Mouse (Mus musculus): ENCODE results near the gene Fam19a2.
A peak's percentile ranks its signal among the peaks of the same experiment; 100 is the strongest.

The Fam19a2 gene

DNA sequence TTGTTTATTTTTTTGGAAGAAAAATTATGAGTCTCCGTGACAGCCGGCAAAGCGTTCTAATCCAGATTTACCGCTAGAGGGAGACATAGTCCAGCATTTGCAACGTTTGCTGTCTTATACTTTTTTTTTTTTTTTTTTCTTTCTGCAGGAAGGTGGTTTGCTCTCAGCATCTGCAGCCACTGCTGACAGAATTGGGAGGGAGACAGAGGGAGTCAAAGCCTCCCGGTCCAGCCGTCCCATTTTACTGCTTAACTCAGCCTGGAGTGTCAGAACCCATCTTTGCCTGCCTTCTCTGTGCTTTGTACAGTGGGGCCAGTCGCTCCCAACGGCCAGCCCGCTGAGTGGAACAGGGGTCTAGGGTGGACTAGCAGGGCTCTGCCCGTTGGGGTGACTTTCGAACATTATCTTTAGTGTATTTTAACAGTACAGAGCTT lies at the start of gene Fam19a2:
Fam19a2 (plus strand) TSS at position 121 of the 434 bp plus-strand sequence.
- peak; percentile 52 for DNase-seq (ENCODE audit: low read depth, low spot score)

DNA sequence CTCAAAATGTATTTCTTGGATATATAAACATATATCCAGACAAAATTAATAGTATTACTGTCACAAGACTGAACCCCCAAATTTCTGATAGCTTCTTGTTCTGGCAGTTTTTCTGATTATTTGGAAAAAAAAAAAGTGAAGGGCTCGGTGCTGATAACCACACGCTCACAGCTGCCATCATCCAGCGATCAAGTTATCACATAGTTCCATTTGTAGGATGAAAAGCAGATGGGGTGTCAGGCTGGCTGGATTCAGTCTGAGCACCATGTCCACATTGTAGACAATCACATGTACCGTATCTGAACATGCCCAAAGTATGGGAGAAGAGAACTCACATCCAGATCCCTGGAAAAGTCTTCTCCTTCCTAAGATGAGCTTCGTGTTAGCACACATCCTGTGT lies 41.0 kb upstream of the Fam19a2 start:
- DNase-seq (ENCODE audit: low read depth, low spot score), result no peak

GRCm38 (mm10) chr10:123229420-123229819 lies 34.4 kb upstream of the Fam19a2 start:
- no peak for DNase-seq (ENCODE audit: low read depth, low spot score)

DNA sequence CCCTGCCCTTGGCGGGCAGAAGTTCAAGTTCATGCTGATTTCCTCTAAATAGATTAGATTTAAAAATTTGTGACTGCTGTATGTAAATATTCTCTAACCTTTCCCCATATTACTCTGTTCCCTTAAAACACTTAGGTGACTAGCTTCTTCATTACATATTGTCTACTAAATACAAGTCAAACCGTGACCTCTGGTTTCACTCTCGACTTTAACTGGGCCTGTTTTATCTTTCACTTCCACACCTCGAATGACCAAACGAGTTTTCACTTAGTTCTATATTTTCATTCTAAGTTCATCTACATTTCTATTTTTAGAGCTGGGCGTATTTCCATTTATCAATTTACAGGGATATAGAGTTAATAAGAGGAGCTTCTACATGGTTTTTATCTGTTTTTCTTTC lies 15.7 kb upstream of the Fam19a2 start:
- no peak for DNase-seq (ENCODE audit: low read depth, low spot score)

GRCm38 (mm10) chr10:123251904-123252303 lies 11.9 kb upstream of the Fam19a2 start:
- DNase-seq (ENCODE audit: low read depth, low spot score), result no peak

GRCm38 (mm10) chr10:123254299-123254698 lies 9.5 kb upstream of the Fam19a2 start:
- DNase-seq (ENCODE audit: low read depth, low spot score), result no peak

DNA sequence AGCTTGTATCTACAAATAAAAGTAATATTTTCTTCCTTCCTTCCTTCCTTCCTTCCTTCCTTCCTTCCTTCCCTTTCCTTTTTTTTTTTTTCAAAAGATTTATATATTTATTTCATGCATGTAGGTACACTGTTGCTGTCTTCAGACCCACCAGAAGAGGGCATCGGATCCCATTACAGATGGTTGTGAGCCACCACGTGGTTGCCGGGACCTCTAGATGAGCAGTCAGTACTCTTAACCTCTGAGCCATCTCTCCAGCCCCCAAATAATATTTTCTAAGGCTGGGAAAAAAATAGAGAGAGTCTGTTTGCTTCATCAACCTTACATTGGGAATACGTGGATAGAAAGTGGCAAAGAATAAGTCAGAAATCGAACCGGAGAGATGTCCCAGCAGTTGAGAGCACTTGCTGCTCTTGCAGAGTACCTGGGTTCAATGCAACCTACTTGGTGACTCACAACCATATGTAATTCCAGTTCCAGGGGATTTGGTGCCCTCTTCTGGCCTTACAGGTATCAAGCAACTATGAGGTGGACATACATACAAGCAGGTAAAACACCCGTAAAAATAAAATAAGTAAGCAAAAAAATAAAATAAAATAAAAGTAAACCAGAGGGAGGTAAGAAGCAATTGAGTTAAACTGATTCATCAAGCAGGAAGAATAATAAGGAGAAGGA lies 8.0 kb upstream of the Fam19a2 start:
- no peak for DNase-seq (ENCODE audit: low read depth, low spot score)

- DNase-seq (ENCODE audit: low read depth, low spot score), result no peak
These were observed 830 bp downstream of the Fam19a2 start for GRCm38 (mm10) chr10:123264461-123265191.

DNA sequence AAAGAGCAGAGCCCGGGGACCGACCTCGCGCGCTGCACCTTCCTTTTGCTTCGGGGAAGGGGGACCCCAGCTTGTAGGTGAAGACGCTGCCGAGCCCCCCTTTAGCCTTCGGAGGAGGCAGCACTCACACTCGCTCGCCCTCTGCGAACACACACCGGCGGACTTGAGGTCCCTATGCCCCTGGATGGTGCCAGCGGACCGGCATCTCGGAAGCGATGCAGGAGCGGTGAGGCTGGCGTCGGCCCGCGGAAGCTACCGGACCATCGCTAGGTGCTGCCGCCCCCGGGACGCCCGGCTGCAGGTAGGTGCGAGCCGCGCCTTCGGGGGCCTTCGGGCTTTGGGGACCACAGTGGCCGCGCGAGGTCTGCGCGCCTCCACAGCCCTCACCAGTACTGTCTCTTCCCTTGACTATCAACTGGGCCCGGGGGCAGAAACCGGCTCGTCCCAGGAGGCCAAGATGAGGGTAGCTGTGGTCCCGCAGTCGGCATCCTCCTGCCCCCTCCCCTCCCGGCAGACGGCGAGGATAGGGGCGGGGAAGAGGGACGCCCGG lies 1.5 kb downstream of the Fam19a2 start:
- DNase-seq (ENCODE audit: low read depth, low spot score), result no peak

DNA sequence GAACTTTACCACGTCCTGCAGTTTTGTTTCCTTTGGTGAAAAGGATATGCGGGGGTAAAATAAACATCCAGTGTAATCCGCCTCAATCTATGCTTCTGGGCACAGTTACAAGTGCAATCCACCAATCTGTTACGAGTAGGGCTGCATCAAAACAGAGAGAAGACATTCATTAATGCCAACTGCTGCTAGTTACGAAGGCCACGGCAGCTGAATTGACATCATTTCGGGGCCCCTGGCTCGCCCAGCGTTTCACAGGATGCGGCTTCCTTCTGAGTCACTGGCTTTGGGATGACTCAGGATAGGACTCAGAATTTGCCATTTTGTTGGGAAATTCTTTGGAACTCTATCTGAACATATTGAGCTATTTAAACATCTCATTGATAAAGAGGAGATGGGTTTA lies 4.8 kb downstream of the Fam19a2 start:
- DNase-seq (ENCODE audit: low read depth, low spot score), result no peak

DNA sequence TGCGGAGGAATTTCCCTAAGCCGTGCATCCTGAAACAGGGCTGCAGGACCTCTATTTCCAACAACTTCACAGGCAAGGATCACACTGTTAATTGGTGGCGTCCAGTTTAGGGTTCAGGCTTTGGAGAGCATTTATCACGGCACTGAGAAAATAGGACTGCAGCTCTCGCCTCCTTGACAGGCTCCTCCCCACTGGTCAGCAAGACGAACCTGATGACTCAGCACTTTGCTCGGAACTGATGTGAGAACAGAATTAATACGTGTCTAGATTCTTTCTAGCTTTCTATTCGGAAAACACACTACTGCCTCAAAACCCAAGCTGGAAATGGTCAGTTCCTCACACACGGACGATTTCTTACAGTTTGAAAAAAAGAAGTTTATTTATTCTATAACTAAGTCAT lies 10.8 kb downstream of the Fam19a2 start:
- no peak for DNase-seq (ENCODE audit: low read depth, low spot score)

- DNase-seq (ENCODE audit: low read depth, low spot score), result no peak
These were observed 43.5 kb downstream of the Fam19a2 start for GRCm38 (mm10) chr10:123307300-123307699.

DNA sequence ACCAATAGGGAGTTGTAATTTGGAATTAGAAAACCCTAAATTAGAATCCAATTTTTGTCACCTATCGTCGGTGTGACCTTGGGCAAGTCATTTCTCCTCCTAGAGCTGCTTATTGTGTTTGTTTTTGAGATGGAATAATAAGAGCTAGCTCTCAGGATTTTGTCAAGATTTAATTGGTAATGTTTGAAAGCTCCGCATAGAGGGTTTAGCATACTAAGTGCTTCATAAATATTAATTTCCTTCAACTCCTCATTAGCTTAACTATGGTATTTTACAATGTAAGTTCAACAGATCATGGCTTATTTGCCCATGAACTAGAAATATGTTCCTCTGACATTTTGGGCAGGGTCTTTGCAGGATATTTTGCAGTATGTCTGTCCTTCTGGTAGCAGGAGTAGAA lies 62.5 kb downstream of the Fam19a2 start:
- no peak for DNase-seq (ENCODE audit: low read depth, low spot score)

DNA sequence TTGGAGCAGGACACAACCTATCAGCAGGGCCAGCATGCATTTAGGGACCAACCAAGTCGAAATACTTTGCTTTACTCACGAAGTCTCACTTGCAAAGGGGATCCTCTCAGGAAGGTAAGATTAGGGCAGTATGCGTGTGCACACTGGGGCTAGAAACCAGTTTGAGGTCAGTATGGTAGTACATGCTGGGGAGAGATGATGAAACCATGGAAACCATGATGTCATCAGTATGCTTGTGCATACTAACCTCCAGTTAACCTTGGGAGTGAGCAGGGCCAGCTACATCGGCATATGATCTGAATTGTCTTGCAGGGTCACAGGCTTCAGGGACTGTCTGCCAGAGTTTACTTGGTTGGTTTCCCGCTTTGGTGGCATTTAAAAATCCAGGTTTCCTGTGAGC lies 77.5 kb downstream of the Fam19a2 start:
- no peak for DNase-seq (ENCODE audit: low read depth, low spot score)

DNA sequence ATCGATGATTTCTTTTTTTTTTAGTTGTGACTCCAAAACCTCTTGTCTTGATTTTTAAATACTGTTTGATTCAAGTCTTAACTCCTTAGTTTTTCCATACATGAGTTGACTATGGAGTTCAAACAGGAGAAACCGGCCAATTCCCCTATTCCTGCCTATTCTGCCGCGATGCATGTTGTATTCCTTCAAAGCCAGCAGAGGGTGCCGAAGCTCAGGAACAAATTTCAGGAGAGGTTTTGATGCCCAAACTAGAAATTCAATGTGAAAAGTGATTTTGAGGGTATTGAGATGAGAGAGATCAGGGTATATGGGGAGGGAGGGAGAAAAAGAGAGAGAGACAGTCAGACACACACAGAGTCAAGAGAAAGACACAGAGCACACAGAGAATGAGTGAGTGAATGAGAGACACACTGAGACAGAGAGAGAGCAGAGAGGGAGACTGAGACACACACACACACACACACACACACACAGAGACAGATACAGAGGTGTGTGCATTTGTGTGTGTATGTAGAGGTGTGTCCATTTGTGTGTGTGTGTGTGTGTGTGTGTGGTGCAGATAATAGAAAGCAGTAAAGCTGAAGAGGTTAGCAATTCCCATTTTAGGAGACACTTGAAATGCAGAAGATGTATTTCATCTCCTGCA lies 78.9 kb downstream of the Fam19a2 start:
- no peak for DNase-seq (ENCODE audit: low read depth, low spot score)

- DNase-seq (ENCODE audit: low read depth, low spot score), result no peak
These were observed 82.5 kb downstream of the Fam19a2 start for GRCm38 (mm10) chr10:123346301-123346700.

DNA sequence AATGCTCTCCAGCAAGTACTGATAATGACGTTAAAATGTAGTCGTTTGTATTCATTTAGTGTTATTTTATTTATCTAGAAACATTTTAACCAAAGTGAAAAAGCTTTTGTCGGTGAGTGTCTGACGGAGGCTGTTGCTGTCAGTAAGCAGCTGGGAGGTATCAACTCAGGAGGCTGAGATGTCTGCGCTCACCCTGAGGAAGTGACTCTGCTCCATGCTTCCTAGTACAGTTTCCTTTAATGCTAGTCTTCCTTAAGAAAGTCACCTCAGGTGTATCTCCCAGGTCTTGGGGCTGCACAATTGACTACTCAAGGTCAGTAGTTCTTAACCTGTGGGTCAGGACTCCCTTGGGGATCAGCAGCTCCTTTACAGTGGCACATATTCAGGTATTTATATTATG lies 89.9 kb downstream of the Fam19a2 start:
- no peak for DNase-seq (ENCODE audit: low read depth, low spot score)

GRCm38 (mm10) chr10:123357010-123357409 lies 93.2 kb downstream of the Fam19a2 start:
- no peak for DNase-seq (ENCODE audit: low read depth, low spot score)

- no peak for DNase-seq (ENCODE audit: low read depth, low spot score)
These were observed 96.7 kb downstream of the Fam19a2 start for GRCm38 (mm10) chr10:123360492-123360891.

- DNase-seq (ENCODE audit: low read depth, low spot score), result no peak
These were observed 100.8 kb downstream of the Fam19a2 start for GRCm38 (mm10) chr10:123364628-123365027.

DNA sequence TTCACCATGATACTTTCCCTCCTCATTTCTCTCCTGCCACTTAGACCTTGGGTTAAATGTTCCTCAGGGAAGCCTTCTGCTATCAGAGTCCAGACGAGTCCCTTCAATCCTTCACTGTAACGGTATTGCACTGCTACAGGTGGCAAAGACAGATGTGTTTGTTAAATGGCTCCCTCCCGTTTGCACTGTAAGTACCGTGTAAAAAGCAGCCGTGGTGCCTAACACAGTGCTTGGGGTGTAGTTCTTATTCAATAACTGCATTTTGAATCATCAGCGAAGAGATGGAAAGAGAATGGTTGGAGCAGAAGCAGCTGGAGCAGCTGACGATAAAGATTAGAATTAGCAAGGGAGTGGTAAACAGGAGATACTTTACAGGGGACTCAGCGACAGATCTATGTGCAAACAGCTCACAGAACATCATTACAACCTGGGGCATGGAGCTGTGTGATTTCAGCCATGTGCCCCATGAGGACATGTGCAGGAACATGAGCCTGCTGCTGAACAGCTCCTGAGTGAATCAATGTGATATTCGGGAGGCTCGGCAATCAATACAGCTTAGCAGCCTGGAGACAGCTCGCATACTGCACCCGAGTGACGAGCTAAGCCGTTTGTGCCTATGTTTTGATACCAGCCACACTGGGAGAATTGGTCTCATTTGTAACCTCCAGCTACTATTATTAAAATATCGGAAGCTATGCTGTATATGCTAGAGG lies 103.5 kb downstream of the Fam19a2 start:
- no peak for DNase-seq (ENCODE audit: low read depth, low spot score)

DNA sequence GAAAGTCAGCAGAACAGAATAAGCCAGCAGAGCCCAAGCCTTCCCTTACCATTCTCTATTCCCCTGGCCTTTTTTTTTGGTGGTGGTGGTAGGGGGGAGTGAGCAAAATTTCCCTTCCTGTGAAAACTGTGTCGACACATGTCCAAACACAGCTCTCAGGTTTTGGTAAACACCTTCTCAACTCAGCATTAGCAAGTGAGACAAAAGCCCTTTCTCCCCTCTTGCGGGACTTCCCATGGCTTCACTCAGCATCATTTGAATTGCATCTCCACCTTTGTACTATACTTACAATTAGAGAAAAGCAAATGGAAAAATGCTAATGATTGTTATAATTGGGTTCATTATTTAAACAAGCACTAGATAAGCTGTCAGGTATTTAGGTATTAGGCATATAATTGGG lies 119.5 kb downstream of the Fam19a2 start:
- DNase-seq (ENCODE audit: low read depth, low spot score), result no peak
